In genomic region chr9:7795581-7795980, GRCm38 (mm10) we compare ENCODE assay signal across 25 mouse cellular contexts. TPM values are rescaled to one million over a fixed set of nuclear protein-coding genes. Genes with fewer than 3 reads are reported as not detected.
DNase-seq lines count a peak whose midpoint lies in the region; ATAC-seq and TF ChIP-seq lines count a peak whose summit lies in the region.
"Had no signal": no experiment of that assay in that cellular context is flagged by ENCODE, and none has a peak within 500 bp of the region (broad histone marks: within the 10 kb centered on the region; RNA-seq: fewer than 3 reads in every experiment).

No protein-coding gene starts in this region.

- H3K79me2 ChIP-seq in MEL (ENCODE audit: control insufficient read depth, insufficient read depth, low read length, poor library complexity): no peaks in the 10 kb centered on the region

- TF ChIP-seq POLR2A in MEL (IDR thresholded peaks at IDR 0.05; ENCODE audit: control insufficient read depth in 1 of 2, insufficient read depth in 1 of 2, low read depth in 1 of 2, low read length in 2 of 2, poor library complexity in 1 of 2): 0 out of 4 replicates have a peak, but pooled peaks of 1 of the 2 experiments have one; percentile 1

- no peaks in the 10 kb centered on the region for H3K27me3 ChIP-seq in forebrain, embryonic 15.5 days
- no peaks in the 10 kb centered on the region for H3K27me3 ChIP-seq in forebrain, embryonic 12.5 days
- H3K27me3 ChIP-seq in midbrain, embryonic 11.5 days (ENCODE audit: control insufficient read depth, insufficient read depth, low read length): no peaks in the 10 kb centered on the region
- H3K27me3 ChIP-seq in midbrain, embryonic 10.5 days (ENCODE audit: low read depth, poor library complexity, severe bottlenecking): no peaks in the 10 kb centered on the region
- H3K27me3 ChIP-seq in MEL (ENCODE audit: control insufficient read depth in 1 of 2, insufficient read depth in 2 of 2, low read length in 2 of 2): no peaks in the 10 kb centered on the region
- H3K27me3 ChIP-seq in kidney, embryonic 14.5 days (ENCODE audit: control insufficient read depth, insufficient read depth, low read length): no peaks in the 10 kb centered on the region
- H3K27me3 ChIP-seq: embryonic facial prominence, embryonic 12.5 days; embryonic facial prominence, embryonic 15.5 days; heart, embryonic 12.5 days; heart, embryonic 15.5 days; hindbrain, embryonic 13.5 days; intestine, embryonic 15.5 days had no signal

- peak overlapping the region; percentile 73 for H3K27ac ChIP-seq in forebrain, embryonic 15.5 days (replicated peaks)
- H3K27ac ChIP-seq in forebrain, embryonic 12.5 days: no peak overlapping the region
- no peak overlapping the region for H3K27ac ChIP-seq in midbrain, embryonic 11.5 days (ENCODE audit: low read depth, low read length)
- H3K27ac ChIP-seq in midbrain, embryonic 10.5 days (replicated peaks): no peak overlapping the region
- no peak overlapping the region for H3K27ac ChIP-seq in MEL (ENCODE audit: control insufficient read depth, low read depth, low read length)
- no peak overlapping the region for H3K27ac ChIP-seq in kidney, embryonic 14.5 days (ENCODE audit: low read depth, low read length)
- H3K27ac ChIP-seq: embryonic facial prominence, embryonic 12.5 days; embryonic facial prominence, embryonic 15.5 days; heart, embryonic 15.5 days; hindbrain, embryonic 10.5 days; intestine, embryonic 15.5 days had no signal

- no peak overlapping the region for H3K9ac ChIP-seq in forebrain, embryonic 15.5 days (replicated peaks)
- H3K9ac ChIP-seq in forebrain, embryonic 12.5 days: no peak overlapping the region
- no peak overlapping the region for H3K9ac ChIP-seq in midbrain, embryonic 11.5 days (ENCODE audit: low read length)
- H3K9ac ChIP-seq in MEL (ENCODE audit: control insufficient read depth, low read depth, low read length, poor library complexity, severe bottlenecking): no peak overlapping the region
- H3K9ac ChIP-seq in kidney, embryonic 14.5 days (ENCODE audit: low read depth, low read length): no peak overlapping the region
- H3K9ac ChIP-seq: embryonic facial prominence, embryonic 12.5 days; embryonic facial prominence, embryonic 15.5 days; heart, embryonic 12.5 days; heart, embryonic 15.5 days; hindbrain, embryonic 13.5 days; intestine, embryonic 15.5 days had no signal

- H3K4me1 ChIP-seq in forebrain, embryonic 15.5 days: peaks cover 8% of the 10 kb centered on the region; the same call in 1 of the 2 replicates
- peaks cover 4% of the 10 kb centered on the region; the same call in 1 of the 2 replicates for H3K4me1 ChIP-seq in forebrain, embryonic 12.5 days
- no peaks in the 10 kb centered on the region for H3K4me1 ChIP-seq in midbrain, embryonic 11.5 days (ENCODE audit: control insufficient read depth, insufficient read depth, low read length)
- no peaks in the 10 kb centered on the region for H3K4me1 ChIP-seq in midbrain, embryonic 10.5 days
- H3K4me1 ChIP-seq in MEL (ENCODE audit: control insufficient read depth in 1 of 2, insufficient read depth in 2 of 2, low read length in 2 of 2): peaks cover 10 to 12% of the 10 kb centered on the region in 2 experiments
- no peaks in the 10 kb centered on the region for H3K4me1 ChIP-seq in kidney, embryonic 14.5 days (ENCODE audit: control insufficient read depth, insufficient read depth, low read length)
- H3K4me1 ChIP-seq: embryonic facial prominence, embryonic 12.5 days; embryonic facial prominence, embryonic 15.5 days; heart, embryonic 12.5 days; heart, embryonic 15.5 days; hindbrain, embryonic 10.5 days; hindbrain, embryonic 13.5 days; intestine, embryonic 15.5 days had no signal

- H3K9me3 ChIP-seq in forebrain, embryonic 15.5 days: no peaks in the 10 kb centered on the region
- H3K9me3 ChIP-seq in forebrain, embryonic 12.5 days: no peaks in the 10 kb centered on the region
- no peaks in the 10 kb centered on the region for H3K9me3 ChIP-seq in midbrain, embryonic 11.5 days (ENCODE audit: control insufficient read depth, low read length)
- no peaks in the 10 kb centered on the region for H3K9me3 ChIP-seq in midbrain, embryonic 10.5 days (replicated peaks)
- H3K9me3 ChIP-seq in MEL (replicated peaks; ENCODE audit: insufficient read depth, low read length): no peaks in the 10 kb centered on the region
- H3K9me3 ChIP-seq in kidney, embryonic 14.5 days (ENCODE audit: control insufficient read depth, low read length): no peaks in the 10 kb centered on the region
- H3K9me3 ChIP-seq: embryonic facial prominence, embryonic 12.5 days; embryonic facial prominence, embryonic 15.5 days; heart, embryonic 12.5 days; heart, embryonic 15.5 days; hindbrain, embryonic 10.5 days; hindbrain, embryonic 13.5 days; intestine, embryonic 15.5 days had no signal

- no peak overlapping the region for H3K4me2 ChIP-seq in forebrain, embryonic 15.5 days (replicated peaks)
- H3K4me2 ChIP-seq in forebrain, embryonic 12.5 days: no peak overlapping the region
- H3K4me2 ChIP-seq in midbrain, embryonic 11.5 days: no peak overlapping the region
- no peak overlapping the region for H3K4me2 ChIP-seq in kidney, embryonic 14.5 days (replicated peaks; ENCODE audit: low read depth, low read length)
- H3K4me2 ChIP-seq: embryonic facial prominence, embryonic 12.5 days; embryonic facial prominence, embryonic 15.5 days; heart, embryonic 12.5 days; heart, embryonic 15.5 days; hindbrain, embryonic 13.5 days; intestine, embryonic 15.5 days had no signal

- peak; percentile 81 for DNase-seq in midbrain, embryonic 11.5 days (ENCODE audit: low spot score, missing footprints)
- no peak for DNase-seq in midbrain, embryonic 10.5 days (ENCODE audit: low spot score)
- DNase-seq in MEL (ENCODE audit: low read depth, low spot score): peak; percentile 61
- peak; percentile 38 for DNase-seq in ZHBTc4 (ENCODE audit: low read depth, low spot score)
- DNase-seq: adrenal gland, postnatal 10 days; cerebellum, adult 2 months; cerebellum, adult 9-11 months; cerebellum, postnatal 25 days; gastrocnemius, postnatal 10 days; gastrocnemius, postnatal 36 days; heart, postnatal 10 days; heart, postnatal 36 days; kidney, adult 11 months; kidney, adult 8-10 months had no signal

- ATAC-seq in forebrain, embryonic 15.5 days (replicated peaks): peak; percentile 38
- ATAC-seq in forebrain, embryonic 12.5 days (ENCODE audit: low FRiP score): no peak
- no peak for ATAC-seq in midbrain, embryonic 11.5 days (ENCODE audit: low FRiP score)
- ATAC-seq in kidney, embryonic 14.5 days (ENCODE audit: low FRiP score, low TSS enrichment): no peak
- ATAC-seq: CD4-positive, CD25-positive, alpha-beta regulatory T cell, adult 4 months; intestine, embryonic 15.5 days had no signal

- H3K36me3 ChIP-seq in forebrain, embryonic 15.5 days: peaks cover 20% of the 10 kb centered on the region
- peaks cover 32% of the 10 kb centered on the region for H3K36me3 ChIP-seq in forebrain, embryonic 12.5 days (replicated peaks)
- peaks cover 4% of the 10 kb centered on the region; the same call in 1 of the 2 replicates for H3K36me3 ChIP-seq in midbrain, embryonic 11.5 days (ENCODE audit: control insufficient read depth, insufficient read depth, low read length)
- H3K36me3 ChIP-seq in midbrain, embryonic 10.5 days: peaks cover 49% of the 10 kb centered on the region
- peaks cover 16 to 17% of the 10 kb centered on the region in 2 experiments for H3K36me3 ChIP-seq in MEL (ENCODE audit: control insufficient read depth in 1 of 2, insufficient read depth in 2 of 2, low read length in 2 of 2)
- peaks cover 26% of the 10 kb centered on the region; the same call in 1 of the 2 replicates for H3K36me3 ChIP-seq in kidney, embryonic 14.5 days (ENCODE audit: control insufficient read depth, insufficient read depth, low read length)

- H3K4me3 ChIP-seq in forebrain, embryonic 15.5 days: no peak overlapping the region
- no peak overlapping the region for H3K4me3 ChIP-seq in forebrain, embryonic 12.5 days (replicated peaks)
- H3K4me3 ChIP-seq in midbrain, embryonic 11.5 days (ENCODE audit: low read depth, low read length): no peak overlapping the region
- no peak overlapping the region for H3K4me3 ChIP-seq in midbrain, embryonic 10.5 days
- H3K4me3 ChIP-seq in MEL (ENCODE audit: control insufficient read depth in 1 of 2, insufficient read depth in 1 of 2, low read depth in 2 of 2, low read length in 2 of 2): no peak overlapping the region
- H3K4me3 ChIP-seq in kidney, embryonic 14.5 days (ENCODE audit: low read length): no peak overlapping the region
- H3K4me3 ChIP-seq: embryonic facial prominence, embryonic 12.5 days; embryonic facial prominence, embryonic 15.5 days; heart, embryonic 12.5 days; heart, embryonic 15.5 days; hindbrain, embryonic 10.5 days; hindbrain, embryonic 13.5 days; intestine, embryonic 15.5 days had no signal

- no peak for TF ChIP-seq RAD21 in MEL (IDR thresholded peaks at IDR 0.05; ENCODE audit: low read depth, low read length)

- TF ChIP-seq EP300 in MEL (IDR thresholded peaks at IDR 0.05; ENCODE audit: low read depth in 1 of 2, low read length in 2 of 2): no peak

- no peak for TF ChIP-seq CTCF in MEL (IDR thresholded peaks at IDR 0.05 in 2 of 3, conservative IDR thresholded peaks at IDR 0.05 in 1 of 3; ENCODE audit: control insufficient read depth in 1 of 3, insufficient read depth in 1 of 3, low read depth in 2 of 3, low read length in 3 of 3, poor library complexity in 1 of 3, severe bottlenecking in 1 of 3)

RNA-seq across cellular contexts. Expression of gene Tmem123, which starts 31.7 kb away (rescaled TPM):
- polyA plus RNA-seq in forebrain, embryonic 15.5 days (2015; fragmentation: Nextera tagmentation; extraction: Ambion mirVana): 27.6 and 31.5 TPM in 2 replicates
- polyA plus RNA-seq in forebrain, embryonic 12.5 days (2016; fragmentation: Nextera tagmentation; extraction: Ambion mirVana): 85.1 and 86.5 TPM in 2 replicates
- polyA plus RNA-seq in midbrain, embryonic 11.5 days (2014; fragmentation: Nextera tagmentation; extraction: Ambion mirVana): 140 and 153 TPM in 2 replicates
- polyA plus RNA-seq in midbrain, embryonic 10.5 days (2016; fragmentation: Nextera tagmentation; extraction: Ambion mirVana): 119 and 122 TPM in 2 replicates
- total RNA-seq in MEL (2012; rRNA removed): 40.1 and 43.5 TPM in 2 replicates
- polyA plus RNA-seq in MEL (2012; ENCODE audit: insufficient read depth in 1 of 2, insufficient read length in 2 of 2, low read depth in 1 of 2, low replicate concordance in 2 of 2, missing spikeins in 1 of 2): 10 to 100 TPM in 1 of 2 experiments, not detected in 1; 88.8 TPM
- polyA plus RNA-seq in kidney, embryonic 14.5 days (2014; fragmentation: Nextera tagmentation; extraction: Ambion mirVana): 65.8 and 114 TPM in 2 replicates

RNA-seq across cellular contexts. Expression of gene Birc2, which starts 41.3 kb away (rescaled TPM):
- 50.9 and 51.9 TPM in 2 replicates for polyA plus RNA-seq in forebrain, embryonic 15.5 days (2015; fragmentation: Nextera tagmentation; extraction: Ambion mirVana)
- polyA plus RNA-seq in forebrain, embryonic 12.5 days (2016; fragmentation: Nextera tagmentation; extraction: Ambion mirVana): 45.7 and 48.9 TPM in 2 replicates
- polyA plus RNA-seq in midbrain, embryonic 11.5 days (2014; fragmentation: Nextera tagmentation; extraction: Ambion mirVana): 42.4 and 47.0 TPM in 2 replicates
- 30.7 and 35.8 TPM in 2 replicates for polyA plus RNA-seq in midbrain, embryonic 10.5 days (2016; fragmentation: Nextera tagmentation; extraction: Ambion mirVana)
- 29.6 TPM in 2 replicates for total RNA-seq in MEL (2012; rRNA removed)
- polyA plus RNA-seq in MEL (2012; ENCODE audit: insufficient read depth in 1 of 2, insufficient read length in 2 of 2, low read depth in 1 of 2, low replicate concordance in 2 of 2, missing spikeins in 1 of 2): 10 to 100 TPM in 1 of 2 experiments, not detected in 1; 33.0 TPM
- 30.3 and 41.7 TPM in 2 replicates for polyA plus RNA-seq in kidney, embryonic 14.5 days (2014; fragmentation: Nextera tagmentation; extraction: Ambion mirVana)
